Mouse (Mus musculus) left cerebral cortex, postnatal 10 days (tissue): ENCODE measurements around the gene Dot1l. TPM values are rescaled to one million over a fixed set of nuclear protein-coding genes. Genes with fewer than 3 reads are reported as not detected.
A peak's percentile ranks its signal among the peaks of the same experiment; 100 is the strongest.

ENCODE experiments used
- DNase-seq, 2 experiments: peaks; one replicate each; pipeline ENCODE4 v3.0.0; 2021 to 2022; ENCODE audit warnings: low spot score in 2 of 2, mixed read lengths in 1 of 2; ENCODE audit errors: extremely low spot score in 1 of 2
- intact Hi-C: fragments of 180-260 bp; cut with DNase I; formaldehyde crosslinking; loops from one replicate; pipeline ENCODE4 v1.15.1; 2025
- total RNA-seq, 2 experiments: library from RNA; stranded (reverse); gene quantifications; 2 replicates each; pipeline ENCODE4 v1.2.3; 2021

Gene Dot1l
- total RNA-seq, 2 experiments from 2014 or later: 59.1 to 60.1 TPM

- intact Hi-C loops: no loop called here
These were observed 31.0 kb downstream of the Dot1l start for GRCm38 (mm10) chr10:80785963-80786362.

GRCm38 (mm10) chr10:80787517-80787916 is 32.5 kb downstream of the Dot1l start:
- intact Hi-C loops: no loop called here

More at GRCm38 (mm10) chr10:80785963-80786362, 31.0 kb downstream of the Dot1l start:
- DNase-seq: no peak

GRCm38 (mm10) chr10:80790761-80791404 is 35.9 kb downstream of the Dot1l start:
- intact Hi-C loops: loop anchor here (5.0 kb wide), 1 partner anchor 84 kb away; no protein-coding TSS in a partner anchor
- DNase-seq: peak in 1 of 2 experiments; percentile 27

More at GRCm38 (mm10) chr10:80787517-80787916, 32.5 kb downstream of the Dot1l start:
- no peak for DNase-seq

- DNase-seq: peak in 1 of 2 experiments; percentile 26
- intact Hi-C loops: loop anchor here (2.0 to 5.0 kb wide), 2 partner anchors 75 to 84 kb away; no protein-coding TSS in a partner anchor
These were observed 36.6 kb downstream of the Dot1l start for GRCm38 (mm10) chr10:80791476-80792174.

- no peak for DNase-seq
- intact Hi-C loops: loop anchor here (2.0 to 5.0 kb wide), 2 partner anchors 76 to 85 kb away; no protein-coding TSS in a partner anchor
These were observed 37.4 kb downstream of the Dot1l start for GRCm38 (mm10) chr10:80792175-80793032.

GRCm38 (mm10) chr10:80793033-80793784 is 38.2 kb downstream of the Dot1l start:
- intact Hi-C loops: loop anchor here (2.0 to 5.0 kb wide), 2 partner anchors 76 to 86 kb away; no protein-coding TSS in a partner anchor
- no peak for DNase-seq

GRCm38 (mm10) chr10:80793803-80794202 is 38.8 kb downstream of the Dot1l start:
- DNase-seq: no peak
- intact Hi-C loops: loop anchor here (2.0 to 5.0 kb wide), 2 partner anchors 77 to 87 kb away; no protein-coding TSS in a partner anchor

- intact Hi-C loops: loop anchor here (5.0 kb wide), 1 partner anchor 87 kb away; no protein-coding TSS in a partner anchor
- no peak for DNase-seq
These were observed 39.7 kb downstream of the Dot1l start for GRCm38 (mm10) chr10:80794750-80795149.

- intact Hi-C loops: no loop called here
- no peak for DNase-seq
These were observed 41.4 kb downstream of the Dot1l start for GRCm38 (mm10) chr10:80796307-80796848.

GRCm38 (mm10) chr10:80797186-80798149 is 42.5 kb downstream of the Dot1l start:
- DNase-seq: peak in 1 of 2 experiments; percentile 67
- intact Hi-C loops: no loop called here

GRCm38 (mm10) chr10:80798150-80799006 is 43.4 kb downstream of the Dot1l start, which contains the start of the genes Sf3a2 and Plekhj1:
Gene Sf3a2 (plus strand): TSS chr10:80798198.
Gene Plekhj1 (minus strand): TSS chr10:80798626.
- intact Hi-C loops: no loop called here

GRCm38 (mm10) chr10:80799070-80799566 is 44.1 kb downstream of the Dot1l start:
- no peak for DNase-seq
- intact Hi-C loops: no loop called here

More at GRCm38 (mm10) chr10:80798150-80799006, 43.4 kb downstream of the Dot1l start, which contains the start of the genes Sf3a2 and Plekhj1:
- DNase-seq: peak; percentile 92 to 97

GRCm38 (mm10) chr10:80802204-80802912 is 47.4 kb downstream of the Dot1l start:
- DNase-seq: no peak
- intact Hi-C loops: no loop called here

- DNase-seq: no peak
- intact Hi-C loops: no loop called here
These were observed 48.0 kb downstream of the Dot1l start for GRCm38 (mm10) chr10:80802996-80803395.

- DNase-seq: no peak
- intact Hi-C loops: no loop called here
These were observed 49.3 kb downstream of the Dot1l start for GRCm38 (mm10) chr10:80804340-80804739.
